Mouse (Mus musculus) MEL (cell line): ENCODE results near the gene Ms4a4d. TPM values are rescaled to one million over a fixed set of nuclear protein-coding genes. Genes with fewer than 3 reads are reported as not detected.

Experiments
- DNase-seq: peaks from one replicate; pipeline ENCODE4 v3.0.0; 2011; ENCODE audit warnings: low read depth, low spot score
- H3K27ac ChIP-seq: 2 replicates; pipeline ENCODE4 v1.5.1; 2012; ENCODE audit warnings: low read depth, mild to moderate bottlenecking, control low read depth, low read length, moderate library complexity; ENCODE audit not compliant: control insufficient read depth
- H3K27me3 ChIP-seq, 2 experiments: fragments of 150-350 bp in 1 of 2; sonication (generic) in 1 of 2; 2 replicates each; pipeline ENCODE4 v1.6.1; 2012; ENCODE audit warnings: low read length in 2 of 2, mild to moderate bottlenecking in 2 of 2, improper control_type of control experiment in 1 of 2, moderate library complexity in 1 of 2; ENCODE audit not compliant: insufficient read depth in 2 of 2, control insufficient read depth in 1 of 2
- H3K36me3 ChIP-seq, 2 experiments: 2 replicates each; pipeline ENCODE4 v1.6.1; 2012 to 2014; ENCODE audit warnings: low read length in 2 of 2, improper control_type of control experiment in 1 of 2, inconsistent platforms in 1 of 2, mild to moderate bottlenecking in 1 of 2; ENCODE audit not compliant: insufficient read depth in 2 of 2, control insufficient read depth in 1 of 2
- H3K4me1 ChIP-seq, 2 experiments: fragments of 150-350 bp in 1 of 2; sonication (generic) in 1 of 2; 2 replicates each; pipeline ENCODE4 v1.6.1; 2012; ENCODE audit warnings: low read length in 2 of 2, improper control_type of control experiment in 1 of 2, mild to moderate bottlenecking in 1 of 2; ENCODE audit not compliant: insufficient read depth in 2 of 2, control insufficient read depth in 1 of 2
- H3K4me3 ChIP-seq, 2 experiments: fragments of 150-350 bp in 1 of 2; sonication (generic) in 1 of 2; 2 replicates each; pipeline ENCODE4 v1.5.1; 2012; ENCODE audit warnings: low read depth in 2 of 2, low read length in 2 of 2, mild to moderate bottlenecking in 2 of 2, moderate library complexity in 2 of 2, control low read depth in 1 of 2, improper control_type of control experiment in 1 of 2; ENCODE audit not compliant: control insufficient read depth in 1 of 2, insufficient read depth in 1 of 2
- H3K79me2 ChIP-seq: 2 replicates; pipeline ENCODE4 v1.6.1; 2012; ENCODE audit warnings: mild to moderate bottlenecking, low read length, moderate library complexity; ENCODE audit not compliant: control insufficient read depth, poor library complexity, insufficient read depth
- H3K9ac ChIP-seq: 2 replicates; pipeline ENCODE4 v1.6.1; 2012; ENCODE audit warnings: low read depth, mild to moderate bottlenecking, control low read depth, low read length, moderate library complexity; ENCODE audit not compliant: control insufficient read depth, poor library complexity, severe bottlenecking
- H3K9me3 ChIP-seq: fragments of 150-350 bp; sonication (generic); replicated peaks from 2 replicates; pipeline ENCODE4 v1.6.1; 2012; ENCODE audit warnings: mild to moderate bottlenecking, low read length, improper control_type of control experiment, moderate library complexity; ENCODE audit not compliant: insufficient read depth
- CHD1 ChIP-seq: IDR thresholded peaks from 2 replicates; pipeline ENCODE4 v1.6.1; 2012; ENCODE audit warnings: low read depth, mild to moderate bottlenecking, inconsistent platforms, low read length, improper control_type of control experiment
- GATA1 ChIP-seq: IDR thresholded peaks from 2 replicates; pipeline ENCODE4 v1.6.1; 2011; ENCODE audit warnings: low read depth, low read length, improper control_type of control experiment
- HCFC1 ChIP-seq: IDR thresholded peaks from 2 replicates; pipeline ENCODE4 v1.6.1; 2012; ENCODE audit warnings: low read depth, mild to moderate bottlenecking, inconsistent platforms, low read length, improper control_type of control experiment, moderate library complexity
- JUND ChIP-seq: IDR thresholded peaks from 2 replicates; pipeline ENCODE4 v1.6.1; 2011; ENCODE audit warnings: low read depth, mild to moderate bottlenecking, improper control_type of control experiment, low read length
- MAFK ChIP-seq: IDR thresholded peaks from 2 replicates; pipeline ENCODE4 v1.6.1; 2011; ENCODE audit warnings: low read depth, mild to moderate bottlenecking, low read length, improper control_type of control experiment, borderline replicate concordance
- MAX ChIP-seq: IDR thresholded peaks from 2 replicates; pipeline ENCODE4 v1.6.1; 2011; ENCODE audit warnings: low read length, improper control_type of control experiment
- MEF2A ChIP-seq: IDR thresholded peaks from 2 replicates; pipeline ENCODE4 v1.6.1; 2014; ENCODE audit warnings: low read depth, mild to moderate bottlenecking, inconsistent platforms, low read length, improper control_type of control experiment; ENCODE audit not compliant: poor library complexity, insufficient replicate concordance, severe bottlenecking; ENCODE audit errors: extremely low read depth
- MXI1 ChIP-seq: IDR thresholded peaks from 2 replicates; pipeline ENCODE4 v1.6.1; 2011; ENCODE audit warnings: mild to moderate bottlenecking, low read depth, low read length, improper control_type of control experiment
- MYC ChIP-seq: IDR thresholded peaks from 2 replicates; pipeline ENCODE4 v1.6.1; 2011; ENCODE audit warnings: low read depth, mild to moderate bottlenecking, low read length, improper control_type of control experiment, moderate library complexity
- NRF1 ChIP-seq: IDR thresholded peaks from 2 replicates; pipeline ENCODE4 v1.6.1; 2014; ENCODE audit warnings: low read depth, mild to moderate bottlenecking, inconsistent platforms, low read length, improper control_type of control experiment, moderate library complexity; ENCODE audit not compliant: poor library complexity, insufficient read depth, severe bottlenecking
- RAD21 ChIP-seq: IDR thresholded peaks from 2 replicates; pipeline ENCODE4 v1.6.1; 2011; ENCODE audit warnings: mild to moderate bottlenecking, low read depth, low read length, improper control_type of control experiment
- RCOR1 ChIP-seq: IDR thresholded peaks from 2 replicates; pipeline ENCODE4 v1.6.1; 2012; ENCODE audit warnings: low read depth, mild to moderate bottlenecking, inconsistent platforms, low read length, improper control_type of control experiment
- SIN3A ChIP-seq: IDR thresholded peaks from 2 replicates; pipeline ENCODE4 v1.6.1; 2012; ENCODE audit warnings: low read length, improper control_type of control experiment, inconsistent platforms
- SMC3 ChIP-seq: IDR thresholded peaks from 2 replicates; pipeline ENCODE4 v1.6.1; 2011; ENCODE audit warnings: low read depth, low read length, improper control_type of control experiment
- TAL1 ChIP-seq: IDR thresholded peaks from 2 replicates; pipeline ENCODE4 v1.6.1; 2012; ENCODE audit warnings: mild to moderate bottlenecking, inconsistent platforms, low read length, moderate library complexity, mixed read lengths
- USF1 ChIP-seq: IDR thresholded peaks from 2 replicates; pipeline ENCODE4 v1.6.1; 2014; ENCODE audit warnings: low read depth, mild to moderate bottlenecking, inconsistent platforms, low read length, improper control_type of control experiment, moderate library complexity
- USF2 ChIP-seq, 2 experiments: IDR thresholded peaks; 2 replicates each; pipeline ENCODE4 v1.6.1; 2011 to 2012; ENCODE audit warnings: improper control_type of control experiment in 2 of 2, low read length in 2 of 2, borderline replicate concordance in 1 of 2, inconsistent platforms in 1 of 2, low read depth in 1 of 2, mild to moderate bottlenecking in 1 of 2; ENCODE audit not compliant: insufficient read depth in 1 of 2
- ZKSCAN1 ChIP-seq: IDR thresholded peaks from 2 replicates; pipeline ENCODE4 v1.6.1; 2012; ENCODE audit warnings: low read depth, mild to moderate bottlenecking, inconsistent platforms, low read length, improper control_type of control experiment, moderate library complexity
- polyA plus RNA-seq, 2 experiments: library from polyadenylated mRNA; stranded (reverse) in 1 of 2; unstranded in 1 of 2; fragments of >175 nt in 1 of 2; fragments of >200 nt in 1 of 2; gene quantifications; 2 replicates each; pipeline versions ENCODE4 v1.2.1 to v1.2.4; 2012; ENCODE audit warnings: low replicate concordance in 2 of 2, low read depth in 1 of 2; ENCODE audit not compliant: insufficient read length in 2 of 2, insufficient read depth in 1 of 2, missing spikeins in 1 of 2
- total RNA-seq: library from RNA; depleted of rRNA; stranded (reverse); fragments of 300-350 nt; gene quantifications from 2 replicates; pipeline ENCODE4 v1.2.3, GENCODE M21; 2012

The Ms4a4d gene
- total and polyA plus RNA-seq, 3 experiments, result not detected

- Histone ChIP-seq H3K4me3 (no peak overlapping the region), H3K4me1 (no peaks in the 10 kb centered on the region), H3K79me2 (no peaks in the 10 kb centered on the region), H3K27ac (no peak overlapping the region), H3K27me3 (peaks cover 0 to 7% of the 10 kb centered on the region in 2 experiments; a peak in 3 of 4 replicates), H3K9me3 (no peaks in the 10 kb centered on the region), H3K9ac (no peak overlapping the region), H3K36me3 (no peaks in the 10 kb centered on the region)
- TF ChIP-seq ZKSCAN1, result no peak
- TF ChIP-seq SIN3A, result no peak
- TF ChIP-seq MEF2A, result no peak
- no peak for TF ChIP-seq MXI1
- no peak for TF ChIP-seq HCFC1
- no peak for TF ChIP-seq MAFK
- no peak for TF ChIP-seq MYC
- no peak for TF ChIP-seq USF2 (IDR thresholded peaks at IDR 0.05; ENCODE audit: borderline replicate concordance in 1 of 2, insufficient read depth in 1 of 2, low read depth in 1 of 2, low read length in 2 of 2)
- no peak for TF ChIP-seq JUND
- TF ChIP-seq SMC3, result no peak
- TF ChIP-seq NRF1, result no peak
- no peak for DNase-seq
These were observed 35.8 kb upstream of the Ms4a4d start for GRCm38 (mm10) chr19:11500796-11501195.

- DNase-seq, result no peak
- no peak for TF ChIP-seq HCFC1
- TF ChIP-seq RAD21, result no peak
- no peak for TF ChIP-seq USF1
- no peak for TF ChIP-seq RCOR1
- TF ChIP-seq GATA1, result no peak
- TF ChIP-seq CHD1, result no peak
- TF ChIP-seq MAX, result no peak
- TF ChIP-seq USF2 (IDR thresholded peaks at IDR 0.05; ENCODE audit: borderline replicate concordance in 1 of 2, insufficient read depth in 1 of 2, low read depth in 1 of 2, low read length in 2 of 2), result no peak
- TF ChIP-seq TAL1, result no peak
- TF ChIP-seq, all 39 proteins: peak for 0
- no peaks in the 10 kb centered on the region for H3K9me3 ChIP-seq
These were observed 35.3 kb upstream of the Ms4a4d start for GRCm38 (mm10) chr19:11501326-11501725.

More at GRCm38 (mm10) chr19:11501326-11501725, 35.3 kb upstream of the Ms4a4d start:
- no peak overlapping the region for H3K9ac ChIP-seq
- H3K27me3 ChIP-seq, result peaks cover 0 to 7% of the 10 kb centered on the region in 2 experiments; a peak in 3 of 4 replicates
- no peaks in the 10 kb centered on the region for H3K79me2 ChIP-seq
- H3K27ac ChIP-seq, result no peak overlapping the region
- H3K36me3 ChIP-seq, result no peaks in the 10 kb centered on the region
- no peak overlapping the region for H3K4me3 ChIP-seq
- H3K4me1 ChIP-seq, result no peaks in the 10 kb centered on the region
